Mouse (Mus musculus): Measurements from ENCODE around the gene Zzef1.

Zzef1 gene

DNA sequence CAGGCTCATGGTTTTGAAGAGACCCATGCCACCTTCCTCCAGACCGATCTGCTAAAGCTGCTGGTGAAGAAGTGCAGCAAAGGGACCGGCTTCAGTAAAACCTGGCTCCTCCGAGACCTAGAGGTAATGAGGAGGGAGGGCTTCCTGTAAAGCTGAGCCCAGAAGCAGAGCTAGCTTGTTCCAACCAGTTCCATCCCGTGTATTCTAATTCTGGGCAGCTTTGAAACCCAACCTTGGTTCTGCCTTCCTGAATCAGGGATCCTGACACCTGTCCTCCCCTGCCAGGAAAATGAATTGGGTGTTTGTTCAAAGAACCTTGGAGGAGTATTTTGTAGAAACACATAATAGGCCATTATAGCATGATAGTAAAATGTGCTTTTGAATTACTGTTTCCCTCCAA lies 112.4 kb downstream of the Zzef1 start:
- no peak for DNase-seq (ENCODE audit: low spot score in 2 of 2)

DNA sequence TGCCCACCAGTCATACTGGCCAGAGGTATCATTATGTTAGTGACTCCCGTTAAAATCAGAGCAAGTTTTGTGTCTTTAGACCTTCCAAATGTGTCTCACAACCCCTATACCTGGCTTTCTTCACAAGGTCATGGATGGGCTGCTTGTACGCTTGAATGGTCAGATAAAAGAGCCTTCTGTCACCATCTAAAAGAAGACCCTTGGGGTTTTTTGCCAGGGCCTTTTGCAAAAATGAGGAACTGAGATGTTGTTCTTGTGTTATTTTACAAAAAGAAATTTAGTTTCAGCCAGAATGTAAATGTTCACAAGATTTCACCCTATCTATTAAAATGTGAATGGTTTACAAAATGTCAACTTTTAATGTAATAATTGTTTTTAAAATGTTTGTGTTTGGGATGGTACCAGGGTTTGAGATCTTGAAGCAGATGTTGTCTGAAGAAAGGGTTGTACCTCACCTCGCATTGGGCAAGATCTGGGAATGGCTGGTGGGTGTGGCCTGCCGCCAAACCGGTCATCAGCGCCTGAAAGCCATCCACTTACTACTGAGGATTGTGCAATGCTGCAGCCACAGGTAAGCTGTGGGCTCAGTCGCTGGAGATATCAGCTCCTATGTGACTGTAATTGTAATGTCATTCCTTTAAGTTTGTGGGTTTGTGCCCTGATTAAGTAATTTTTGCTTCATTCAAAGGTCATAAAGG lies 121.4 kb downstream of the Zzef1 start:
- DNase-seq (ENCODE audit: low spot score in 2 of 2): no peak

DNA sequence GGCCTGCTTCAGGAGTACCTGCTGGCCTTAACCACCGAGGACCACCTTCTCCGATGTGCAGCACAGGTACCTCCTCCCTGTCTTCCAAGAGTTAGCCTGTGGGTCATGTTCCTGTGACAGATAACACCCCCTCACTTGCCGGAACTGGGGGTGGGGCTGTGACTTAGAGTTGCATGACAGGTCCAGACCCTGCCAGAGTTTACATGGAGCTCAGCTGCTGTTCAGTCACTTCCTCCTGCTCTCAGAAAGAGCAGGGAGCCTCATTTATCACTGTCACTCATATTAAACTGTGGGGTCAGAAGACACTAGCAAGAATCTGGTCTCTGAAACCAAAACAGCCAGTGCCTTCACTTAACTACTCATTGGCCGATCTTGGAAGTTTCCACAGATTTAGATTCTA lies 127.1 kb downstream of the Zzef1 start:
- no peak for DNase-seq (ENCODE audit: low spot score in 2 of 2)

DNA sequence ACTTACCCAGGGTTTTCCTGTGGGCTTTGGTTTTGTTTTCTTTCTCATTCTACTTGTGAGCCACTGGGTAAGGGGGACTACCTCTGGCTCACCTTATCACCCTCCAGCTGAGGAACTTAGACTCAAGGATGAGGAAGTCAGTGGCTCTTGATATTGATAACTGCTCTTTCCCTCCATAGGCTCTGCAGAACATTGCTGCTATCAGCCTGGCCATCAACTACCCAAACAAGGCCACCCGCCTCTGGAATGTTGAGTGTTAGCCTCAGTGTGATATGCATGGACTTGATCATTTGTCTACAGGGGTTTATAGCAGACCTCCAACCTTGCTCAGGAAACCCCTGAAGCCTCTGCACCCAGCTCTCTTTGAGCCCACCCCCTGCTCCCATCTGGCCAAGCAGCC lies 128.4 kb downstream of the Zzef1 start:
- DNase-seq (ENCODE audit: low spot score in 2 of 2): no peak

DNA sequence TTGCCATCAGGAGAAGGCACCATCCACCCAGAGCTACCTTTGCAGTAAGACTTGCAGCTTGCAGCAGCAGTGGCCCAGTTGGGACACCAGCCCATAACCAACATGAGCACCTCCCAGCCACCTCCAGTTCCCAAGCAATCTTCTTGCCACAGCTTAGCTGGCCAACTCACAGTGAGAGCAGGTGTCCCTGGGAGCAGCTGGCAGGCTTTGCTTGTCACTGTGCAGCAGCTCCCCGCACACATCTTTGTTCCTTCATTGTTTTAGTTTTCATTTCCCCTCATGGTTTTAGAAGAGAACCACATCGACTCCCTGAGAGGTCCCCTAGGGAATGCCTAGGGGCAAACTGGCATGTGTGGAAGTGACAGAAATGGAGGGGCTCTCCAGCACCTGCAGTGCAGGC lies 129.0 kb downstream of the Zzef1 start:
- no peak for DNase-seq (ENCODE audit: low spot score in 2 of 2)

DNA sequence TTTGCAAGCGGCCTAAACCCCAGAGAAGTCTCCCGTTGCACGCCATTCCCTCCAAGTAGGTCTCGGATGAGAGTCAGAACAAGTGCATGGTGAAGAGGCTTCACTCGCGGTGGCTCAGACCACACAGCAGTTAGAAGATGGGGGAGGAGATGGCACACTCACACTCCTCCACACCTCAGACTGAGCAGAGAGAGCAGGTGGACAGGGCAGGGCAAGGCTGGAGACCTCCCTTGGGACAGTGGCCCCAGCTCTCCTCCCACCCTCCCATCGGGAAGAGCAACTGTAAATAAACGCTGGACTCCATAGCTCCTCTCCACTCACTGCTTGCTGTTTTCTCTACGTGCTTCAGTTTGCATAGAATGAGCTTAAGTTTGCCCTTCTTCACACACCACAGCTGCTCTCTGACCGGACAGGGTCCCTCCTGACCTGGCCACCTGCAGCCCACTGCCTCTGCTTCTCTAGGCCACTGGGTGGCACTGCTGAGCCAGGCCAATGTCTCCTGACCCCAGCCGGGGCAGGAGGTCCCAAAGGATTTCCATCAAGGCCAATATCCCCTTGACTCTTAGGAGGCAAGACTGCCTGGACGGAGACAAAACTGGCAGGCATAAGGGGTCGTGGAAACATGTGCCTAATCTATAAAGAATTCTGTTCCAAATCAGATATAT lies 130.3 kb downstream of the Zzef1 start:
- DNase-seq (ENCODE audit: low spot score in 2 of 2): no peak

DNA sequence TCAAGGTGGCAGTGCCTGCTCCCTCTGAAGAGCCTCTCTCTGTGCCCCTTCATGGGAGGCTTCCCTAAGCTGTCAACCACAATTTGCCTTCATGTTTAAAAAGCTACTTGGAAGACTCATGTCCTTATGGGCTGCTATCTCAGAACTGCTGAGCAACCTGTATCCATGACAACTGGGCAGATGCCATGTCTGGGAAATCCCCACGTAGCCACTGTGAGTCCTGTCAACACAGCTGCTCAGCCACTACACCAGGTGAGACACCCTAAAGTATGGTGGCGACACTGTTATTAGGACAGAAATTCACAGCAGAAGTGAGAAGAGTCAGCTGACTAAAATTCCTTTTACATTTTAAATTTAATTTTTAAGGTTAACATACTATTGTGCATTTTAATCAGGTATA lies 132.5 kb downstream of the Zzef1 start:
- DNase-seq (ENCODE audit: low spot score in 2 of 2): no peak

DNA sequence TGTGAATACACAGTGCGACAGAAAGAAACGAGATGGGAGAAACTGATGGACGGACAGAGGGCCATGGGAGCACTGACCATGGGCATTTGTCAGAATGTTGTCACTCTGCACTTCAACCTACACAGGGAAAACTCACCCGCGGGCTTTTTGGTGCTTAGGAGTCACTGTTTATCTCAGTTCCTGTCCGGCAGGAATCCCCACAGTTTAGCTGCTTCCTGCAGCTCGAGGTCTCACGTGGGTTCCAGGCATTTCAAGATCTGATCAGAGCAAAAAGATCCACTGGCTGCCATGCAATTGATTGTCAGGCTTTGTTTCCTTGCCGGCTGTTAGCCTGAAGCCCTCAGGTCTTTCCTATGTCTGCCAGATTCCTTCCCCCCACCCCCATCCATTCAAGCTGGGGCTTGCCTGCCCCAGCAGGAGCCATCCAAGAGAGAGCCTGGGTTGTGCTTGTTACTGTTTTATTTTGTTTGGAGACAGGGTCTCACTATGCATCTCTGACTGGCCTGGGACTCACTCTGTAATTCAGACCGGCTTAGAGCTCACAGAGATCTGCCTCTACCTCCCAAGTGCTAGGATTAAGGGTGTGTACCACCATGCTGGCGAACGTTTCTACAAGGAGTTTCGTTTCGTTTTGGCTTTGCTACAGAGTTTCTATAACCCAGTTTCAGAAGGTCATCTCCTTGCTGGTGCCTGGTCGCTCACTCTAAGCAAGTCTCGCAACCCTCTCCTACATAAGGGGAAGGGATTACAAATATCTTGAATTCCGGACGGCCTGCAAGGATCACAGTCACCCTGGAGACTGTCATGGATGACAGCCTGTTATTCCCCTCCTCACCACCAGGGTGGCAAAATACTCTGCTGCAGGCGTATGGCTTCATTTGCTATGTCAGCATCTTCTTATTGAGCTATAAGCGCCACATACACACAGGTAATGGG lies 144.4 kb downstream of the Zzef1 start:
- no peak for DNase-seq (ENCODE audit: low spot score in 2 of 2)

DNA sequence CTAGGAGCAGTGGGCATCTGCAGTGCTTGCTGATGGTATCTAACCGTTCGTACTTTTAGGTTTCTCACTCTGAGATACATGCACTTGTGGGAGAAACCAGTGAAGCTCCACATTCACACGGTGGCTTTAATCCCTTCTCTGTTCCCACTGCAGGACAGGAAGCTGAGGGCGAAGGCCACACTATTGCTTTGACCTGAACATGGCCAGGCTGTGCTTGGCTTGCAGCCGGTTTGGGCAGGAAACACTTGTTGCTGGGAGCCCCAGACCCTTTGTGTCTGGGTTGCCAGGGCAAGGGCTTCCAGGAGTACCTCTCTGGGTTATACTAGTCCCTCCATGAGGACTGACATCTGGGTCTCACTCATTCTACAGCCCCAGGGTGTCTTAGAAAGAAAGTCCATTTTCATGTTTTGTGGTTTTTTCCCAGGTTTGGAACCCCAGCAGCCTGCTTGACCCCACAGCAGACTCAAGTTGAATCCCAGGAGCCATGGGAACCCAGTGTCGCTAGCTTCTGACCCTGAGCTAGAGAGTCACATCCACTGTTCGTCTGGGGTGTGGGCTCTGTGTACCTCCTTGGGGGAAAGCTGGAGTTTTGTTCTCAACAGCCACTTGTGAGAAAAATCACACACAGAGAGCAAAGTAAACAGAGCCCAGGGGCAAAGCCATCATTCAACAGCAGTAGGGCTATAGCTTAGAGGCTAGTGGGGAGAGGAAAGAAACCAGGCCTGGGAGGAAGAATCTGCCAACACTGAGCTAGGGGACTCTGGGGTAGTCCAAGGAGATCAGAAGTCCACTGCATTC lies 149.2 kb downstream of the Zzef1 start:
- no peak for DNase-seq (ENCODE audit: low spot score in 2 of 2)

DNA sequence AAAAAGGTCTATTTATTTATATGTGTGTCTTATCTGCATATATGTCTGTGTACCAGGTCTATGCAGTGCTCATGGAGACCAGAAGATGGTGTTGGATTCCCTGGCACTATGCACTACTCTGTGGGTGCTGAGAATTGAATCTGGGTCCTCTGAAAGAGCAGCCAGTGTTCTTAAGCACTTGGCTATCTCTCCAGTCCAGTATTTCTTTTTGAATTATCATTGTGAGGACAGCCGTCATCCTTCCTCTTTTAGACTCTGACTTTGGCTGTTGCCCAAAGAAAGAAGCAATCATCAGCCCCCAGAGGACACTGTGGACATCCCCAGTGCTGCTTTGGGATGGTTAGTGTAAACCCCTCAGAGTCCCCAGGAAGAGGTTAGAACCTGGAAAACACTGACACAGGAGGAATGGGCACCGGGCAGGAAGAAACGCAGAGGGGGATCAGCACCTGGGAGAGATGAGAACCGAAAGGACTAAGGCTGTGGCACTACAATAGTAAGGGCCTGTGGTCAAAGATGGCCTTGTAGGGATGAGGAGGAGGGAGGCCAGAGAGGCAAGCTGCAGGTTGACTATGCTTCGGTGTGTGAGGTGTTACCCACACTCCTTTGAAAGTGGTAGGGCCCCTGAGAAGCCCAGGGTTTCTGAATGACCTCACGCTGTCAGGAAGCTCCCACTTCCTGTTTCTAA lies 150.0 kb downstream of the Zzef1 start:
- no peak for DNase-seq (ENCODE audit: low spot score in 2 of 2)

DNA sequence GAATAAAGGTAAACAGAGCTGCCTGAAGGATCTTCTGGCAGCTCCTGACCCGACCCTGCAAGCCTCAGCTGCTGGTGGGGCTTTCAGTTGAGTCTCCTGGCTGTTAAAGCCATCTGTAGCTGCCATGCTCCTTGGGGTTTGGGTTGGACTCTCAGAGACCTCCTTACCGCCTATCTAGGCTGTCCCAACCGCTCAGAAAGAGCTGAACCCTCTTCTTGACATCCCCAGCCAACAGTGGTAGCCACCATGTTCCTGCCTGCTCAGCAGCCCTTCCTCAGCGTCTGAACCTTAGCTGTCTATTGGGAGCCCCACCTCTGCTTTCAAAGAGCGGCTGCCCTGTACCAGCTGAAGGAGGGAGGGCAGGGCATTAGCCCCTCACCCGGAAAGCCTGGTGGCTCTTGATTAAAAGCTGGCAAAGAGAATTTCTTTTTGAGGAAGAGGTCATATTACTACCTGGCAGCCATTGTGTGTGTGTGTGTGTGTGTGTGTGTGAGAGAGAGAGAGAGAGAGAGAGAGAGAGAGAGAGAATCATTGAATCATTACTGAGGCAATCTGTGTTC lies 150.6 kb downstream of the Zzef1 start:
- DNase-seq (ENCODE audit: low spot score in 2 of 2): no peak

DNA sequence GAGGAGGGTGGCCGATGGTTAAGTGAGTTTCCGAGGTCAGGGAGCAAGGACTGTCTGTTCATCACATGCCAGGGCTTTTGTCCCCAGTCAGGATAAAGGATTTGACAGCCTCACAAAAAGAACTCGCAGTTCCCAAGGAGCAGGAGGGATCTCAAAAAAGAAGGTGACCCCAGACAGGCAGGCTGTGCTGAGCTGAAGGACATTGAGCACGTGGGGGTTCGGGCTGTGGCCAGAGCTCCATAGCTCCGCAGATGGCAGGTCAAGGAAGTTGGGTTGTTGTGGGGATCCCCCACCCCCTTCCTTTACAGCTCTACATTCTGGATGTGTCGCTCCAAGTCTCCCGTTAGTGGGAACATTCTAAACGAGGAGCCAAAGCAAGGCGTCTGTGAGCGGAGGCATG lies 151.8 kb downstream of the Zzef1 start:
- no peak for DNase-seq (ENCODE audit: low spot score in 2 of 2)

DNA sequence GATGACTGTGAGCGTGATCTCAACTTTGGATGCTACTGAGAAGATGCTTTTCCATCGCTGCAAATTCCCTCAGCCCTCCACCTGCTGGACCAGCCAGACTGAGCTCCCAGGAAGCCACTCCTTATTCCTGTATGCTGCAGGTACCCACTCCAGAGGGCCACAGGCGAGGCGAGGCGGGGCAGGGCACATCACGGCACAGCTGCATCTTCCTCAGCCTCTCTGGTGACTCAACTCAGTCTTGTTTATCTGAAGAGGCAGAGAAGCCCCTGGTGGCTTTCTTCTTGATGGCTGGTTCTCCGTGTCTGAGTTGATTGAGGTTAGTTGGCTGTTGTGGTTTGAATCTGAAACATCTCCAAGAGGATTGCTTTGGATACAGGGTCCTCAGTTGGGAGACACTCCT lies 152.2 kb downstream of the Zzef1 start:
- DNase-seq (ENCODE audit: low spot score in 2 of 2): no peak

DNA sequence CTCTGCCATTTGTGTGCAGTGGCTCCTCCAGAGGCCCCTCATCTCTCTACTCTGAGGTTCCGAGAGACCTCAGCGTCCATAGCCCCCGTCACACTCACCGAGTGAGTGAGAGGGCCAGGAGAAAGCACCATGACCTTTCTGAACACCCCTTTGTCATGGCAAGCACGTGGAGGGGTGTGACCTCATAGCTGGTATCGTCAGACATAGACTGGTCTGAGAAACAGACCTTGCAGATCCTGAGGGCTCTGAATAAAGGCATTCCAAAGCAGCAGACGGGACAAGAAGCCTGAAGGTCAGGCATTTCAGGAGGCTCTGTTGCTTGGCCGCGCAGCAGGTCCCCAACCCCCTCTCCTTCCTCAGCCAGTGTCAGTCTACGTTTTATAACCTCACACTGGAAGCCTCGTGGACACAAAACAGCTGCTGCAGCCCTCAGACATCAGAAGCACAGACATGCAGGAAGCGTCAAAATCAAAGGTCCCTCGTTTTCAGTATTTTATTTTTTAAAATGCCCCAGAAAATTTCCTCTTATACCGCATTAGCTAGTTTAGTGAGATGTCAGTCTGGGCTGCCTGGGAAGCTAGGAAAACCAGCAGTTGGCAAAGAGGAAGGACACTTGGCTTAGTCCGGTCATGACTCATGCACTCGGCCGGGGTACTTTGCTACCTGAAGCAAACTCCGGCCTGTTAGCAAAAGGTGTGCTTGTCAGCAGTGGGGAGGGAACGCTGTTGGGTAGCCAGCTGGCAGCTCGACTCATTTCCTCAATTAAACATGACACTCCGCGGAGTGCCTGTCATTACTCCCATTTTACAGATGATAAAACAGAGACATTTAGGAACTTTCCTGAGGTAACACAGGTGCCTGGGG lies 155.3 kb downstream of the Zzef1 start:
- DNase-seq (ENCODE audit: low spot score in 2 of 2): no peak

DNA sequence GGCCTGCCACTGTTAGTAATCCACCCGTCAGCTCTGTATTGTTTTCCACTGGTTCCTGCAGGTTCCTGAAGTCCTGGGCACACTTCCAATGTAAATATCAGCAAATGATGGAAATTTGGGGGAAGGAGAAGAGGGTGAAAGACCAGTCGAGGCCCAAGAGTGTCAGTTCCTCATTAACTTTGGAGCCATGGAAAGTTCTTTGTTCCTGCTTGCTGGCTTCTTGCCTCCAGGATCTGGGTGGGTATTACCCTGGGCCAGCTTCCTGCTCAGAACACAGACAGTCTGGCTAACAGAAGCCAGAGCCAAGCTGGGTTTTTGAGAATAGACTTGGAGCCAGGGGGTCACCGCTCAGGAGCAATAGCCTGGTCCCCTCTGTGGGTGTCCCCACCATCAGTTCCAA lies 156.2 kb downstream of the Zzef1 start:
- DNase-seq (ENCODE audit: low spot score in 2 of 2): no peak

DNA sequence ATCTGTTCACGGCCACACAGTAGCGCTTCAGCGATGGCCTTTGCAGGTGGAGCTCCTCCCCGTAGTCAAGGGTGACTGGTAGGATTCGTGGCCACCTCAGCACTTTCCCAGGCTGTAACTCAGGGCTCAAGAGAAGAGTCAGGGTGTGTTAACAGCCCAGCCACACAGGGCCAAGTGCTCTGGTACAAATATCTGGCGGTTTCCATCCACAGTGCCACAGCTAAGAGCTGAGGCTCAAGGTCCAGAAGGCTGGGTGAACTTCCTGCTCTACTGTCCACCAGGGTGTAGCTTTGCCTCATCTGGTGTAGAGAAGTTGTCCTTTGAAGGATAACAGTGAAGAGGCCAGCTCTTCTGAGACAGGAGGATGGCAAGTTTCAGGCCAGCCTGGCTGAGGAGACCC lies 156.7 kb downstream of the Zzef1 start:
- DNase-seq (ENCODE audit: low spot score in 2 of 2): no peak

DNA sequence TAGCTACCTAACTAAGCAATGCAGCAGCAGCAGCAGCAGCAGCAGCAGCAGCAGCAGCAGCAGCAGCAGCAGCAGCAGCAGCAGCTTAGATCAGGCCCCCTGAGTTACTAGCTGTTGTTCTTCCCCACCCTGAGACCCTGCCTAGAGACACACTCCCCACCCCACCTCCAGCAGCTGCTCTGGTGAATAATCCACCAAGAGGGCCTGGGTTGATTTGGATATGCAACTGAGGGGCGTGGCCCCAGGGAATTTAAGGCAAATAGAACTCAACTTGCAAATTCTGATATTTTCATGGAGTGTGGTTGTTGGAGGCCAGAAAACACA lies 157.1 kb downstream of the Zzef1 start:
- DNase-seq (ENCODE audit: low spot score in 2 of 2): no peak

DNA sequence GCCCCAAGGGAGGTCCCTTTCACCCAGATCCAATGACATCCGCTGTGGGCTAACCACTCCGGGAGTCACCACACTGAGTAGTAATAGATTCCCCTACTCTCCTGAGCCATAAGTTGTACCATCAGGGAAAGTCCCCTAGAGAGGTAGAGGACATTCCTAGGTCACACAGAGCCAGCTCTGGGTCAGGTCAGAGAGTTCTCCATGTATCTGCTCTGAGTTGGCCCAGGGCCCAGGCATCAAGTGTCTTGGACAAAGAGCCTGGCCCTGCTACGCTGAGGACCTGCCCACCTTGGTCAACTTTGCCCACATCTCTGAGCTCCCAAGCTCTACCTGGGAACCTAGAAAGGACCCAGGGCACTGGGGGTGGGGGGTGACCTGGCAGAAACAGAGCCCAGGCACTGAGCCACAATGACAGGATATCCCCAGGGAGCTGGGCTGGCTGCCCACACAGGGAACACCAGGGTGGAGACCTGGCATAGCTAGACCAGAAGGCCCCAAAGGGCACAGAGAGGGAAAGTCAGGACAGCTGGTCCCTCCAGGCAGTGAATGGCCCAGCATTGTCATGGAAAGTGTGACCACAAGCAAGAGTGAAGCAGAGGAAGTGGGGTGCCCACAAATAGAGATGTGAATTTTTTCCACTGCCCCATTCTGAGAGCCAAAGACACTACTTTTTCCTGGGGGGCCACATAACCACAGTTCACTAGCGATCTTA lies 157.6 kb downstream of the Zzef1 start:
- DNase-seq (ENCODE audit: low spot score in 2 of 2): no peak

DNA sequence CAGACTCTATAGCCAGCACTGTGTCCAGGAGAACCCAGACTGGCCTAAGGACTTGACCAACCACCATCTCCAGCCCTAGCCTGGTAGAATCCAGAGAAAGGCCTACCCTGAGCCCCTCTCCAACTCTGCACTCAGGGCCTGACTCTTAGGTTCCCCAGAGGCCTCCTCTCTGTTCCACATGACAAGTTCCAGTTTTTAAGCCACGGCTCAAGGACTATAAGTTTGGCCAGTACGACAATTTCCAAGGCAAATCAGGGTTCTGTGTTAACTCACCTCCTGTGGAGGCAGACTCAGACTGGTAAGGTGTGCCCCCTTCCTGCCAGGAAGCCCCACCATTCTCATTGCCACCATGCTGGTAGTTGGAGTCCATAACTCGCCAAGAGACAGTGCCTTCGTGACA lies 158.2 kb downstream of the Zzef1 start:
- no peak for DNase-seq (ENCODE audit: low spot score in 2 of 2)
